Mouse (Mus musculus): Measurements from ENCODE around the gene Rcn3. TPM values are rescaled to one million over a fixed set of nuclear protein-coding genes. Genes with fewer than 3 reads are reported as not detected.

The Rcn3 gene
- polyA plus RNA-seq, 1 experiment from 2014 or later = 63.3 TPM

DNA sequence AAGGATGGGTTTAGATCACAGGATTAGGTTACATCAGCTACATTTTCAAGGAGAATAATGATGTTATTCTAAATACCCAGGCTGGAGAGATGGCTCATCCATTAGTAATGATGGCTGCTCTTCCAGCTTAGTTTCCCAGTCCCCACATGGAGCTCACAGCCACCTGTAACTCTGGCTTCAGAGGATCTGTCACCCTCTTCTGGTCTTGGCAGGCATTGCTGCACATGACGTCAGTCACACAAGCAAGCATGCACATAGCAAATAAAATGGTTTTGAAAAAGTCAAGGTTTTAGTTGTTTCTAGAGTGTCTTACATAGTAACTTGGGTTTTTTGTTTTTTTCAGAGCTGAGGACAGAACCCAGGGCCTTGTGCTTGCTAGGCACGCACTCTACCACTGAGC is 19.8 kb downstream of the Rcn3 start:
- Histone ChIP-seq H3K27me3 (replicated peaks; ENCODE audit: control insufficient read depth, insufficient read depth, low read length) (no peaks in the 10 kb centered on the region), H3K9ac (ENCODE audit: low read depth, low read length) (no peak overlapping the region), H3K9me3 (ENCODE audit: control insufficient read depth, low read length) (no peaks in the 10 kb centered on the region), H3K36me3 (ENCODE audit: control insufficient read depth, insufficient read depth, low read length) (peaks cover 3% of the 10 kb centered on the region; the same call in 1 of the 2 replicates), H3K4me1 (ENCODE audit: control insufficient read depth, insufficient read depth, low read depth, low read length) (no peaks in the 10 kb centered on the region), H3K4me3 (ENCODE audit: low read length) (no peak overlapping the region), H3K4me2 (ENCODE audit: low read length) (no peak overlapping the region), H3K27ac (ENCODE audit: low read depth, low read length) (no peak overlapping the region)
- WGBS = 80% methylated on average over 2 of the region's 2 CpGs
- no peak for ATAC-seq

DNA sequence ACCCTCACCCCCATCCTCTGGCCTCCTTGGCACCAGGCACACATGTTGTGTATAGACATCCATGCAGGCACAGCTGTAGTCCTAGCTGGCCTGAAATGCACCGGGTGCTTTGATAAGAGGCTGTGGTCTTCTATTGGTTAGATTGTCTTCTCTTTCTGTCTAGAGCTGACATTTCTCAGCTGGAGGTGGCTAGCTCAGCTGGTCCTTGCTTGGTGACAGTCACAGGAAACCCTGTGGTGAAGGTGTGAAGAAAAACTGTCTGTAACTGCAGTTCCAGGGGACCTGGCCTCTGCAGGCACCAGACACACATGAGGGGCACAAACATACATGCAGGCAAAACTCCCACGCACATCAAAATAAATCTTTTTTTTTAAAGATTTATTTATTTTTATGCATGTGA is 22.4 kb downstream of the Rcn3 start:
- H3K4me3 ChIP-seq (ENCODE audit: low read length) = no peak overlapping the region
- H3K36me3 ChIP-seq (ENCODE audit: control insufficient read depth, insufficient read depth, low read length) = no peaks in the 10 kb centered on the region
- H3K9ac ChIP-seq (ENCODE audit: low read depth, low read length) = no peak overlapping the region
- WGBS = 78% methylated on average over 2 of the region's 2 CpGs
- H3K4me2 ChIP-seq (ENCODE audit: low read length) = no peak overlapping the region
- no peak overlapping the region for H3K27ac ChIP-seq (ENCODE audit: low read depth, low read length)
- ATAC-seq = no peak
- H3K4me1 ChIP-seq (ENCODE audit: control insufficient read depth, insufficient read depth, low read depth, low read length) = no peaks in the 10 kb centered on the region
- H3K9me3 ChIP-seq (ENCODE audit: control insufficient read depth, low read length) = no peaks in the 10 kb centered on the region
- no peaks in the 10 kb centered on the region for H3K27me3 ChIP-seq (replicated peaks; ENCODE audit: control insufficient read depth, insufficient read depth, low read length)

DNA sequence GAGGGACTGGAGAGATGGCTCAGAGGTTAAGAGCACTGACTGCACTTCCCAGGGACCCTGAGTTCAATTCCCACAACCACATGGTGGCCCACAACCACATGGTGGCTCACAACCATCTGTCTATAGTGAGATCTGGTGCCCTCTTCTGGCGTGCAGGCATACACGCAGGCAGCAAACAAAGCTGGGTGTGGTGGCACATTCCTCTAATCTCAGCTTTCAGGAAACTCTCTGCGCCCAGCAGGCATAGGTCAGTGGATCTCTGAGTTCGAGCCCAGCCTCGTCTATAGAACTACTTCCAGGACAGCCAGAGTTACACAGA is 24.1 kb downstream of the Rcn3 start:
- Histone ChIP-seq H3K9me3 (ENCODE audit: control insufficient read depth, low read length) (no peaks in the 10 kb centered on the region), H3K4me1 (ENCODE audit: control insufficient read depth, insufficient read depth, low read depth, low read length) (peaks cover 4% of the 10 kb centered on the region), H3K27ac (ENCODE audit: low read depth, low read length) (no peak overlapping the region), H3K4me3 (ENCODE audit: low read length) (no peak overlapping the region), H3K9ac (ENCODE audit: low read depth, low read length) (no peak overlapping the region), H3K36me3 (ENCODE audit: control insufficient read depth, insufficient read depth, low read length) (no peaks in the 10 kb centered on the region), H3K4me2 (ENCODE audit: low read length) (no peak overlapping the region), H3K27me3 (replicated peaks; ENCODE audit: control insufficient read depth, insufficient read depth, low read length) (no peaks in the 10 kb centered on the region)
- WGBS = 28% methylated on average over 5 of the region's 5 CpGs
- ATAC-seq = no peak

DNA sequence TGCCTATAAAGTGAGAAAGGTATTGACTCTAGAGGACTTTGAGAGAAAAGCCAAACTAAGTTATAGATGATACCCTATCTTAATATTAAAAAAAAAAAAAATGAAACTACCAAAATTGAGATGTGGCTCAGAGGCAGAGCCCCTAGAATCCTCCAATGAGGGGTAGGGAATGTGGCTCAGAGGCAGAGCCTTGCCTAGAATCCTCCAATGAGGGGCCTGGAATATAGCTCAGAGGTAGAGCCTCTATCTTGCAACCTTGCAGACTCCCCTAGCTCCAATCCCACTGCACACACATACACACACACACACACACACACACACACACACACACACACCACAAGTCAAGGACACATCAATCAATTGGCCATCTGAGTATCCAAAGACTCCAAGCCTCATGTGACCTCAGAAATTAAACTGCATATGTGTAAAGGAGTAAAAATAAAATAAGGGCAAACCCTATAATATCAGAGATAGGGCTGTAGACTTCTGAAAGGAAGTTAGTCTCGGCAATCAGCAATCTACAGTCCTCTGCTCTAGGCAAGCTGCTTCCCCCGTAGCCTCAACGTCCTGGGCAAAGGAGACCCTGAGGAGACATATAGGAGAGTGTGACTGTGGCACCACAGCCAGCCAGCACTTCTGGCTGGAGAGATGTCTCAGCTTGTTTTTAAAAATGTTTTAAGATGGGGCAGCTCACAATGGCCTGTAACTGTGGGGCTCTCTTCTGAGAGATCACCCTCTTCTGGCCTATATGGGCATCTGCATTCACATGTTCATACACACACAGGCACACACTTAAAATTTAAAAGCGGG is 24.6 kb downstream of the Rcn3 start:
- no peak overlapping the region for H3K4me2 ChIP-seq (ENCODE audit: low read length)
- H3K4me1 ChIP-seq (ENCODE audit: control insufficient read depth, insufficient read depth, low read depth, low read length) = peaks cover 4% of the 10 kb centered on the region
- H3K9ac ChIP-seq (ENCODE audit: low read depth, low read length) = no peak overlapping the region
- no peaks in the 10 kb centered on the region for H3K27me3 ChIP-seq (replicated peaks; ENCODE audit: control insufficient read depth, insufficient read depth, low read length)
- no peaks in the 10 kb centered on the region for H3K9me3 ChIP-seq (ENCODE audit: control insufficient read depth, low read length)
- ATAC-seq = no peak
- no peak overlapping the region for H3K27ac ChIP-seq (ENCODE audit: low read depth, low read length)
- 78% methylated on average over 4 of the region's 4 CpGs for WGBS
- no peak overlapping the region for H3K4me3 ChIP-seq (ENCODE audit: low read length)
- no peaks in the 10 kb centered on the region for H3K36me3 ChIP-seq (ENCODE audit: control insufficient read depth, insufficient read depth, low read length)

DNA sequence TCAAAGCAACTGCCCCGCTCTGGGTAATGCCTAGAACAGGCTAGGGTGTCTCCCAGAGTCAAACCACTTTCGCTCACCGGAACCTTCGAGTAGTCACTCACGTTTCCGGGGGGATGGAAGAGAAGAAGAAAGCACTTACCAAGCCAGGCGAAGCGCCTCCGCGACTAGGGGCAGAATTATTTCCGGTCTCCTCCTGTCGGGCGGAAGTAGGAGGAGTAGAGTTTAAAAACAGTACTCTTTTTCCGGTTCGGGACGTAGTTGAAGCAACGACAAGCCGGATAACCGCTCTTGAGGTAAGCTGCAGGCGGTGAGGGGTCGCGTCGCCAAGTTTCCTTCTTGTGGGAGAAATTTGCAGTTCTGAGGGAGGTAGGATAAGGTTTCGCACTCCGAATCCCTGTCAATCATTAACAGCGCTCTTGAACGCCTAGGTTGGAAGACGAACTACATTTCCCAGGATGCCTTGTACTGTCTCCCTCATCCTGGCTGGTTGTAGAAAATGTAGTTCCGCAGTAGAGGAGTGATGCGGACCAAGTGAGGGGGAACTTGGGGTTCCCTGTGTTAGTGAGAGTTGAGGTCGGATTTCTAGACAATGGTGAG is 29.7 kb downstream of the Rcn3 start, which contains the start of the genes Nosip and Prrg2:
TSS of gene Nosip (plus strand) at position 191 of the 597 bp plus-strand sequence.
TSS of gene Prrg2 (minus strand) at position 439 of the 597 bp plus-strand sequence.
- H3K36me3 ChIP-seq (ENCODE audit: control insufficient read depth, insufficient read depth, low read length) = no peaks in the 10 kb centered on the region
- no peaks in the 10 kb centered on the region for H3K9me3 ChIP-seq (ENCODE audit: control insufficient read depth, low read length)
- peak within 1 kb of the TSS; percentile 57 for H3K4me2 ChIP-seq (ENCODE audit: low read length)
- H3K4me1 ChIP-seq (ENCODE audit: control insufficient read depth, insufficient read depth, low read depth, low read length) = peaks cover 16% of the 10 kb centered on the region
- H3K27ac ChIP-seq (ENCODE audit: low read depth, low read length) = peak within 1 kb of the TSS; percentile 87
- H3K9ac ChIP-seq (ENCODE audit: low read depth, low read length) = peak within 1 kb of the TSS; percentile 70
- H3K27me3 ChIP-seq (replicated peaks; ENCODE audit: control insufficient read depth, insufficient read depth, low read length) = no peaks in the 10 kb centered on the region
- WGBS = under 1% methylated on average over 31 of the region's 31 CpGs
- peak within 1 kb of the TSS; percentile 63 for H3K4me3 ChIP-seq (ENCODE audit: low read length)
- ATAC-seq = peak; percentile 90

DNA sequence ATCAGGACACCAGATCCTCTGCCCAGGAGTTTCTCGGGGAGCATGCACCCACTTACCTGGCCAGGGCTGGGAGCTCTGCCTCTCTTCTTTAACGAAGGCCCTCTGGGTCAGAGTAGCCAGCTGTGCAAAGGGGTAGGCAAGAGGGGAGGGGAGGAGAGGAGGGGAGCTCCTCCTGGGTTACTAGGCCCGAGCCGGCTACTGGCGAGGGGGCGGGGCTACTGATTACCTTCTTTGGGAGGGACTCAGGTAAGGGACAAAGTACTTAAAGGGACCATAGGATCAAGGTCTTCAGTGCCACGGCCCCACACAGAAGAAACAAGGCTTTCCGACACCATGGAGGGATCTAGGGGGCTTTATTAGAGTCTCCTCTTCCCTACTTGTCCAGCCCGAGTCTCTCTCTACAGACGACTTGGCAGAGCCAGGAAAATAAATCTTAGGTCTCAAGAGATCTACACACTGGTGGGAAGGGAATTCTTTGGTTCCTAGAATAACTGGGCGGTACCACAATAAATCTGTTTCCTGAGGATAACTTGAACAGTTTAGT is 30.4 kb downstream of the Rcn3 start:
- H3K4me1 ChIP-seq (ENCODE audit: control insufficient read depth, insufficient read depth, low read depth, low read length) = peaks cover 16% of the 10 kb centered on the region
- no peaks in the 10 kb centered on the region for H3K27me3 ChIP-seq (replicated peaks; ENCODE audit: control insufficient read depth, insufficient read depth, low read length)
- H3K9me3 ChIP-seq (ENCODE audit: control insufficient read depth, low read length) = no peaks in the 10 kb centered on the region
- H3K36me3 ChIP-seq (ENCODE audit: control insufficient read depth, insufficient read depth, low read length) = no peaks in the 10 kb centered on the region
- peak overlapping the region; percentile 49 for H3K4me2 ChIP-seq (ENCODE audit: low read length)
- H3K27ac ChIP-seq (ENCODE audit: low read depth, low read length) = no peak overlapping the region
- peak overlapping the region; percentile 27; the same call in 1 of the 2 replicates for H3K9ac ChIP-seq (ENCODE audit: low read depth, low read length)
- H3K4me3 ChIP-seq (ENCODE audit: low read length) = peak overlapping the region; percentile 63
- ATAC-seq = no peak
- 22% methylated on average over 11 of the region's 11 CpGs for WGBS

DNA sequence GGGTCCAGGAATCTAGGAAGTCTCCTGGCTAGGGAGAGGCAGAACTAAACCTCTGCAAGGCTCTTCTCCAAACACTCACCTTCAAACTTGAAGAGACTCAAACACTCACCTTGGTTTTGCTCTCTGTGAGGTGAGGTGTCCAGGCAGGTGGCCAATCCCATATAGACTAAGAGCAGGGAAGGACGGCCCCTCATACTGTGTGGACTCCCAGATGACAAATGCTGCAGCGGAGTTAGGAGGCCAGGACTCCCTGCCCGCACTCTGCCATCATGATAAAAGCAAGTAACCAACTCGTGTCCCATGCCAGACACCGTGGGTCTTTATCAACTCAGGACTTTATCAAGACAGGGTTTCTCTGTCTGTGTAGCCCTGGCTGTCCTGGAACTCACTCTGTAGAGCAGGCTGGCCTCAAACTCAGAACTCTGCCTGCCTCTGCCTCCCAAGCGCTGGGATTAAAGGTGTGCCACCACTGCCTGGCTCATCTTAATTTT is 31.3 kb downstream of the Rcn3 start:
- Histone ChIP-seq H3K9ac (ENCODE audit: low read depth, low read length) (no peak overlapping the region), H3K27me3 (replicated peaks; ENCODE audit: control insufficient read depth, insufficient read depth, low read length) (no peaks in the 10 kb centered on the region), H3K4me3 (ENCODE audit: low read length) (no peak overlapping the region), H3K36me3 (ENCODE audit: control insufficient read depth, insufficient read depth, low read length) (no peaks in the 10 kb centered on the region), H3K27ac (ENCODE audit: low read depth, low read length) (no peak overlapping the region), H3K9me3 (ENCODE audit: control insufficient read depth, low read length) (no peaks in the 10 kb centered on the region), H3K4me2 (ENCODE audit: low read length) (no peak overlapping the region), H3K4me1 (ENCODE audit: control insufficient read depth, insufficient read depth, low read depth, low read length) (peaks cover 16% of the 10 kb centered on the region)
- WGBS = 87% methylated on average over 6 of the region's 6 CpGs
- ATAC-seq = no peak

DNA sequence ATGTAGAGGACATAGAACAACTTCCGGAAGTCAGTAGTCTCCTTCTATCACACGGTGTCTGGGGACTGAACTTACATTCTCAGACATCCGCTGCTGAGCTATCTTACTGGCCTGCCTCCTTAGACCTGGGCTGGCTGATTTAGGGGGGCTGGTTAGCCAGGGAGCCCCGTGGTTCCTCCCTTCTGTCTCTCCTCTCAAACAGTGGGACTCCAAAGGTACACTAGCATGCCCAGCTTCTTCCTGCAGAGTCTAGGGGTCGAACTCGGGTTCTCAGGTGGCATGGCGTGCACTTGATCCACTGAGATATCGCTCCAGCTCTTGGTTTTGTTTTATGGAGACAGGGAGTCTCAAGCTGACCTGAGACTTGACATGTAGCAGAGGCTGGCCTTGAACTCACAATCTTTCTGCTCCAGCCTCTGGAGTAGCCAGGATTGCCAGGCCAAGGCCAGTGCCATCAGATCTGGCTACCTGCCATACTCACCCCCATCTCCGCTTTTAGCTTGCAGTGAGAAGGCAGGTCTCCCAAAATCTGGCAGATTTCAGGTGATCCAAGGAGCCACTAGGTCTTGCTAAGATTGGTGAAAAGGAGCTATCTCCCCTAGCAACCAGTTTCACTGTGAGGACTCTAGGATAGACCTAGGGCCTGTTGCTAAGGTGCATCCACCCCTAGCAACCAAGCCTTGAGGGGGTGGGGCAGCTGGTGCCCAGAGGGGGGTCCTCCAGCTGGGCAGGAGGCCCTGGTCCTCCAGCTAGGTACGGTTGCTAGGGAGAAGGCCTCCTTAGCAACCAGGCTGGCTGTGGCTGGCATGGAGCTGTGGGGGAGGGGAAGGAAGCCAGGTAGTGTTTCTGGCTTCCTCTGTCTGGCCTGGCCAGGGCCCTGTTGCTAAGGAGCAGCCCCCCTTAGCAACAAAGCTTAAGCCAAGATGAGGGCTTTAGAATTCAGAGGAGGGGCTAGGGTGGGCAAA is 33.1 kb downstream of the Rcn3 start:
- no peaks in the 10 kb centered on the region for H3K9me3 ChIP-seq (ENCODE audit: control insufficient read depth, low read length)
- peak; percentile 19 for ATAC-seq
- no peak overlapping the region for H3K4me2 ChIP-seq (ENCODE audit: low read length)
- H3K4me1 ChIP-seq (ENCODE audit: control insufficient read depth, insufficient read depth, low read depth, low read length) = peaks cover 16% of the 10 kb centered on the region
- H3K27me3 ChIP-seq (replicated peaks; ENCODE audit: control insufficient read depth, insufficient read depth, low read length) = no peaks in the 10 kb centered on the region
- H3K27ac ChIP-seq (ENCODE audit: low read depth, low read length) = peak overlapping the region; percentile 71
- peak overlapping the region; percentile 46; the same call in 1 of the 2 replicates for H3K9ac ChIP-seq (ENCODE audit: low read depth, low read length)
- no peaks in the 10 kb centered on the region for H3K36me3 ChIP-seq (ENCODE audit: control insufficient read depth, insufficient read depth, low read length)
- 75% methylated on average over 10 of the region's 10 CpGs for whole genome bisulfite sequencing
- no peak overlapping the region for H3K4me3 ChIP-seq (ENCODE audit: low read length)
